Mouse (Mus musculus) heart, postnatal 25 days (tissue): ENCODE measurements around the gene Ilvbl. TPM values are rescaled to one million over a fixed set of nuclear protein-coding genes. Genes with fewer than 3 reads are reported as not detected.
"Not testable (repeated sequence)": the region's sequence is repeated elsewhere in the genome, so short reads cannot be mapped to it uniquely, and the experiment has no call there.

Experiments used
- DNase-seq: peaks from one replicate; pipeline ENCODE4 v3.0.0; 2022; ENCODE audit warnings: low spot score
- intact Hi-C: fragments of 180-260 bp; cut with DNase I; formaldehyde crosslinking; loops from one replicate; pipeline ENCODE4 v1.15.1; 2025
- total RNA-seq, 2 experiments: library from RNA; stranded (reverse); gene quantifications; 2 replicates each; pipeline ENCODE4 v1.2.3; 2021

Gene Ilvbl
- total RNA-seq: 10 to 100 TPM; 32.9 to 34.9 TPM

DNA sequence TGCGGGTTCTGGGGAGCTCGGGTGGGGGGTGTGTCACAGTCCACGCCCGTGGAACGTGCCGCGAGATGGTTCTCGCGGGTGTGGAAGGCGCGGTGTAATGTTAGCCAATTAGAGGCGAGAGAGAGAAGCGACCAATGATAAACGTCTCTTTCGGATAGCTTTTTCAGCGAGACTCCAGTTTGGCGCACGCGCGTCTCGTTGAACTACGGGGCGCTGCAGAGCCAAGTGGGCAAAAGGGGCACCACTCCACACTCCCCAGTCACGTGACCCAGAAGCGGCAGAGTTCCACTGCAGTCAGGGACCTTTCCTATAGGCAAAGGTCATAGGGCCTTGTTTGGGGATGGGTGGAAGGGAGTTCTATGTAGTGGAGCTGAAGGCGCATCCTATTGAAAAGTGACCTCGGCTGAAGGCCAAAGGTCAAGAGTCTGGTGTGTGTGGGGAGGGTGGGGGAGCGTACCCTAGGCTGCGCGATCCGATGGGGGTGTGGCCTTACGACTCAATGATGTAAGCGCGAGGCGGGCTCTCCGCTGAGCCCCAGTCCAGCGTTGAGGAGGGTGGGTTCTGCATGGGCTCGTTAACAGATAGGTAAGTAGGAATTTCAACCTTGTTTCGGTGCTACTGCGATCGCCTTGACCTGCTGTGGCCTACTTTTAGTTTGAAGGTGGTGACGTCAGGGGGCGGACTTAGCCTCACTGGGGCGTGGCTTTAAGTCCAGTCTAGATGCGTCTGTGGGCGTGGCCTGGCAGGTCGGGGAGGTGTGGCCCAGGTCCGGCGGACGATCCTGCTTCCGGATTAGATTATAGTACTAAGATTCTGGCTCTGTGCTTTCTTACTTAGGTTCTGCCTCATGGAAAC, at the start of gene Ilvbl:
TSS of gene Ilvbl (plus strand) at position 97 of the 855 bp plus-strand sequence.
- intact Hi-C loops: loop anchor here (5.0 kb wide), 1 partner anchor 112 kb away; the partner anchor contains the start of gene Pdxk
- peak; percentile 90 for DNase-seq

DNA sequence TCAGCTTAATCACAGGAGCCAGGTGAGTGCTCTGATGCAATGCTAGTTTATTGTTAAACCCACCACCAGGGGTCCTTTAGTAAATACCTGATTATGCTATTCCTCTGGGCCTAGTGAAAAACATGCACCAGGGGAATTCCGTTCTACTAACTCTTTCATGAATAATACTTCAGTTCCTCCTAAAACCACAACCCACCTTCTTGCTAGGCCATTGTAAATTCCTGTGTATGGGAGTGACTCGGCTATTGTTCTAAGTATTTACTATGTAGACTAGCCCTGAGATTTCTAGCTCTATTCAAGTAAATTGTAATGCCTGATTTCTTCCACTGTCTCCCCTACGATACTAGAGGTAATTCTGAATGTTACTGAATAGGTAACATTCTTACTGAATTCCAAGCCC, 49.1 kb upstream of the Ilvbl start:
- intact Hi-C loops: not testable (repeated sequence)

DNA sequence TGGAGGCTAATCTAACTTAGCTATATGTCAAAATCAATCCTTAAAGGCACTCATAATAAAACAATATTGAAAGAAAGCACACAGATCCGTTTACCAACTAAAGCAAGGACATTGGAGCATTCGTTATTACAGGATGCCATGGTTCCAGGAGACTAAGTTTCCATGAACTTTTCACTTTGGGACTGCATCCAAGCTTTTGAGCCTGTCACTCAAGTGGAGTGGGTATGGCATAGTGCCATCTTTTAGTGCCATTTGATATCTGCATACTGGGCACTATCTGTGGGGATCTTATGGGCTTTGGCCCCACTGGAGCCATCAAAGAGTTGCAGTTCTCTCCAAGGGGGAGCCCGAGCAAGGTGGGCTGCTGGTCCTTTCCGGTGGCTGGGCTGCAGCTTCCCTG, 48.6 kb upstream of the Ilvbl start:
- DNase-seq: no peak
- intact Hi-C loops: no loop called here

More for the DNA sequence above, 49.1 kb upstream of the Ilvbl start:
- not testable (repeated sequence) for DNase-seq

DNA sequence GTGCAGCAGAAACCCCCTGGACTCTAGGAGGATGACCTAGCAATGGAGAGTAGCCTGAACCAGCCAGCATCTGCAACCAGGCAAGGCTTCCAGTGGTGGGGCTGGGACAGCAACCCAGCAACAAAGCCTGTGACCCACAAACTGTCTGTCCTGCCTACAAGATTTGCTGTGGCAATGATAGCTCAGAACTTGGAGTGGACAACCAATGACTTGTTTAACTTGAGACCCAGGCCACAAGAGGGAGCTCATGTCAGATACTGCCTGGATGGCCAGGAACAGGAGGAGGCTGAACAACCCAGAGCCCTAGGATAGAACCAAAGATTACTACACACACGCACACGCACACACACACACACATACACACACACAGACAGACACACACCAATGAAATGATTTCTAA, 33.2 kb upstream of the Ilvbl start:
- intact Hi-C loops: loop anchor here (1.0 kb wide), 1 partner anchor 64 kb away; no protein-coding TSS in a partner anchor
- DNase-seq: no peak

DNA sequence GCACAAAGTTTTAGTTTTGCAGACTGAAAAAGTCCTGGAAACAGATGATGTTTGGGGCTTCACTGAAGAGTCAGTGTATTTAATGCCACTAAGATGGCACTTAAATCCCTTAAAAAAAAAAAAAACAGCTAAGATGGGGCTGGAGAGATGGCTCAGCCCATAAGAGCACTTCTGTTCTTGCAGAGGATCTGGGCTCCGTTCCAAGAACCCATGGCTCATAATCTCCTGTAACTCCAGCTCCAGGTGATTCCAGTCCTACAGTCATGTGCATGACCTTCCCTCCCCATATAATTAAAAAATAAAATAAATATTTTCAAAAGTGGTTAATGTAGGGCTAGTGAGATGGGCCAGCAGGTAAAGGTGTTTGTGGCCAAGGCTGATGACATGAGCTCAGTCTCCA, 9.1 kb upstream of the Ilvbl start:
- intact Hi-C loops: no loop called here
- DNase-seq: no peak

DNA sequence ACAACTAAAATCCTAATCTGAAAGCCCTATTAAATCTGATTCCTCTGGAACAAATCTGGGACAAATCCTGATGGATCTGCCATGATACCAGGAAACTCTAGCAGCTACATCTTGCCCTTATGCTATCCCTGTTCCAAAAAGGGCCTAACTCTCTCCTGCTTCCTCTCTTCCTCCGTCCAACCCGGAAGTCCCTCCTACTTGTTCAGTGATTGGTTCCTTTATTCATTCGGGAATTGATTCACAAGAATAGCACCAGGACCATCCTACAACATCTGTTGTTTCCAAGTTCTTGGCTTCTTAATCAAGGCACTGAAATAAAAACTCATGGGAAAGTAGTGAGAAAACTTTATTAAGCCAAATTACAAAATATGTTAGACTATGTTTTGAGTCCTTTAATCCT, 5.0 kb upstream of the Ilvbl start:
- intact Hi-C loops: no loop called here

DNA sequence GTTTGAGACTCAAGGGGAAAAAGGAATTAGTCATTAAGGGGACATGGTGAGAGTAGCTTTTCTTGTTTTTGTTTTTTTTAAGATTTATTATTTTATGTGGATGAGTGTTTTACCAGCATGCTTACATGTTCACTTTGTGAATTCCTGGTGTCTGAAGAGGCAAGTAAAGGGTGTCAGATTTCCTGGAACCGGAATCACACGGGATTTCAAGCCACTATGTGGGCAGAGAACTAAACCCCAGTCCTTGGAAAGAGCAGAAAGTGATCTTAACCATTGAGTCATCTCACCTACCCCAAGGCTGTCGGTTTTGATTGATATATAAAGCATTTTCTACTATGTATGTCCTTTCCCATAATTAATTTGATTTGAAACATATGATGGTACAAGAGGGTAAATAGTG, 4.5 kb upstream of the Ilvbl start:
- intact Hi-C loops: loop anchor here (5.0 kb wide), 1 partner anchor 107 kb away; the partner anchor contains the start of gene Pdxk
- DNase-seq: no peak

More for the DNA sequence above, 5.0 kb upstream of the Ilvbl start:
- DNase-seq: no peak

DNA sequence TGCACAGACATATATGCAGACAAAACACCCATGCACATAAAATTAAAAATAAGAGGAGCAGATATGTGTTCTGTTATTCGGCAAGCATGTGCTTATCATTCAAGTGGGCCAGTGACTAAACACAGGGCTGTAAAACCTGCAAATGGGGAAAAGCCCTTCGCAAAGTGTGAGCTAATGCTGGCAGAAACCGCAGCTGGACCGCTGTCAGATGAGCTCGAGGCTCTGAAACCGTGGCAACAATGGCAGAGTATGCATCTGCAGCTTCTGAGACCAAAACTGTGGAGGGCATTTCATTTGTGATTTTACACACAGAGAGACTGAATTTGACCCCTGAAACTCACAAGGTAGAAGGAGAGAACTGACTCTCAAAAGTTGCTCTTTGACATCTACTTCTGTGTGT, 3.7 kb upstream of the Ilvbl start:
- intact Hi-C loops: loop anchor here (5.0 kb wide), 1 partner anchor 108 kb away; the partner anchor contains the start of gene Pdxk
- DNase-seq: no peak

DNA sequence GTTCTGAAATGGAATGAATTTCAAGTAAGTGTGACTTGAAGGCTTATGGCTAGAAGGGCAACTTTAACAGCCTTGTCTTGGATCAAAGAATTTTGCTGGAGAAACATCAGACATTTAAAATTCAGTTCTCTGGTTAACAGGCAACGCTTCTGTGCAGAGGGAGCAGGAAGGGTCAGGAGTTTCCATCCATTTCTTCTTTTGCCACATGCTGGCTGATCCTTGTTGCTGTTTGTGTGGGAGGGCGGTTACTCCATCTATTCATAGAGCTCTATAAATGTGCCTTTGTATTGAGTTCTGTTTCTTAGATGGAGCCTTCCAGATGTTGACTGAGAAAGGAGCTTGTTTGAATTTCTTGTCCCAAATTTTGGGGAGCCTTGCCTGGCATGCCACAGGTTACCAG, 3.2 kb upstream of the Ilvbl start:
- DNase-seq: no peak
- intact Hi-C loops: loop anchor here (5.0 kb wide), 1 partner anchor 109 kb away; the partner anchor contains the start of gene Pdxk

DNA sequence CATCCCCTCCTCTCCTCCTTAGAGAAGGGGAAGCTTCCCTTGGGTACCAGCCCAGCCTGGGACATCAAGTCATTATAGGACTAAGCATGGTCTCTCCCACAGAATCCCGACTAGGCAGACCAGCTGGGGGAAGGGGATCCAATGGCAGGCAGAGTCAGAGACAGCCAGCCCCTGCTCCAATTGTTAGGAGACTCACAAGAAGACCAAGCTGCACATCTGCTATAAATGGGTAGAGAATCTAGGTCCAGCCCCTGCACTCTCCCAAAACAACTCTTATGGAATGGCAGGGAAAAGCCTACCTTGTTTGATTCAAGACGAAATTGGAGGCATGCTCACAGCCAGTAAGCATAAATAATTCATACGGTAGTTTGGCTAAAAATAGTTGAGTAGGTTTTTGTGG, 920 bp upstream of the Ilvbl start:
- no peak for DNase-seq
- intact Hi-C loops: loop anchor here (5.0 kb wide), 1 partner anchor 111 kb away; the partner anchor contains the start of gene Pdxk

DNA sequence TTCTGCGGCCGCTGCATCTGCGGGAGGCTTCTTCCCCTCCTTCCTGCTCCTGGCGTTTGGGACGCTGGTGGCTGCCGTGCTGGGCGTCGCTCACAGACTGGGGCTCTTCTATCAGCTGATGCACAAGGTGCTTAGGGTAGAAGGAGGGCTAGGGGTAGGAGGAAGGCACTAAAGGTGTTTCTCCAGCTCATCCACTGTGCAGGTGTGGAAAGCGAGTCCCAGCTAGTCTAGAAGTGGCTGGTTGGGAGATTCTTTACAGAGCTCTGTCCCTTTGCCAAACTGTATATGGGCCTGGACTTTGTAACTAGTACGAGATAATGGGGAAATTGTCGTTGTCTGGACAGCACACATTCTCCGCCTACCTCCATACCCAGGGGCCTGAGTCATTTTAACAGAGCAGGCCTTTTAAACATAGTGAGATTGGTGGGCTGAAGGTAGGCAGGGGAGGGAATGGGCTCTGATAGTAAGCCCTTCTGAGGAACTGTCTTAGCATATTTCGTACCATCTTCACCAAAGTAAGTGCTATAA, 1.0 kb downstream of the Ilvbl start:
- no peak for DNase-seq
- intact Hi-C loops: no loop called here

DNA sequence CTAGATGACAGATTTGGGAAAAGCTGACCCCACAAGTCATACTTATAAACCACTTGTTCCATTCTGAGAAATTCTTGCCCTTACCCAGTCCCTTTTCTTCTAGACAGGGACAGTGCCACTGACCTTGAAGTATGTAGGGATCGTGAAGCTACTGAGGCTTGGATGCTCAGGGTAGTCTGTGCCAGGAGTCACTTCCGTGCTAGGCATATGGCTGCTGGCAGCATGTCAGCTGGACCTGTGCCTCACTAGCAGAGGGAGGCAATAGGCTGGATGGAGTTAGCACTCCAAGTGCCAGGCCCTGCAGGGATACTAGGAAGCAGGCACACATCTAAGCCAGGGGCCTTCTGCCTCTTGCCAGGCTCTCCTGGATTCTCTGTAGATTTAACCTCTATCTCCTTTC, 1.5 kb downstream of the Ilvbl start:
- DNase-seq: no peak
- intact Hi-C loops: loop anchor here (2.0 kb wide), 1 partner anchor 15 kb away; the partner anchor contains the start of gene Syde1

DNA sequence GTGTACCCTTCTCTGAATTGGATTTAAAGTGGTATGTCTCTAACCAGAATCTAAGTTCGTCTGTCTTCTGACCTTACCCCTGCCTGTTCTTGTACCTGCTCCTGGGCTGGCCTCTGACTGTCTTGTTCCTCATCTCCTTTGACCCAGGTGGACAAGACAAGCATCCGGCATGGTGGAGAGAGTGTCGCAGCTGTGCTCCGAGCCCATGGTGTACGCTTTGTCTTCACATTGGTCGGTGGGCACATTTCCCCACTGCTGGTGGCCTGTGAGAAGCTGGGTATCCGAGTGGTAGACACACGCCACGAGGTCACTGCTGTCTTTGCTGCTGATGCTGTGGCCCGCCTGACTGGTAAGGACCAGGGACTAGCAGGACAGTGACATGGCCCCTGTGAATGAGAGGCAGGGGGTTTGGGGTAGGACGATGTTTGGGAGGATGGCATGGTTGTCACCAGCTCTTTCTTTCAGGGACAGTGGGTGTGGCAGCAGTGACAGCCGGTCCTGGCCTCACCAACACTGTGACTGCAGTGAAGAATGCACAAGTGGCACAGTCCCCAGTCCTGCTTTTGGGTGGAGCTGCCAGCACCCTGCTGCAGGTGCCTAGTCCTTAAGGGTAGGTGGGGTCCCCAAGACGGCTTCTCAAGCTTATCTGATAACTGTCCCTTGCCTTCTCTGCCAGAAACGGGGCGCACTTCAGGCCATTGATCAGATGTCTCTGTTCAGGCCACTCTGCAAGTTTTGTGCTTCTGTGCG, 2.5 kb downstream of the Ilvbl start:
- intact Hi-C loops: loop anchor here (2.0 kb wide), 1 partner anchor 14 kb away; the partner anchor contains the start of gene Syde1
- DNase-seq: no peak

DNA sequence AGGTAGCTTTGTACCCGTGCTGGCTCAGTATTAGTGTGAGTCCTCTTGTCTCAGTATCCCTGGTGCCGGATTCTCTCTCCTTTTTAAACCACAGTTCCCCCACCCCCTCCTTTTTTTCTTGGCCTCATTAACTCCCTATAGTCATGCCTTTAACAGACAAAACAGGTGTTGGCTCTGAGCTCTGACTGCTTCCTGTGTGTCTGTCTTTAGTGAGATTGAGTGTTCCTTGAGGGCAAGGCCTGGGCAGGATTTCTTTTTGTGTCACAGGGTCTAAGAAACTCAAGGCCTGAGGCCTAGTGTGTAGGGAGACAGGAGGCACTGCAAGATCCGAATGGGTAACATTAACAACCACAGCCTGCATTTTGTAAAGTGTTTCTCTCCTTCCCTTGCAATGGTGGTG, 4.1 kb downstream of the Ilvbl start:
- intact Hi-C loops: no loop called here
- no peak for DNase-seq

DNA sequence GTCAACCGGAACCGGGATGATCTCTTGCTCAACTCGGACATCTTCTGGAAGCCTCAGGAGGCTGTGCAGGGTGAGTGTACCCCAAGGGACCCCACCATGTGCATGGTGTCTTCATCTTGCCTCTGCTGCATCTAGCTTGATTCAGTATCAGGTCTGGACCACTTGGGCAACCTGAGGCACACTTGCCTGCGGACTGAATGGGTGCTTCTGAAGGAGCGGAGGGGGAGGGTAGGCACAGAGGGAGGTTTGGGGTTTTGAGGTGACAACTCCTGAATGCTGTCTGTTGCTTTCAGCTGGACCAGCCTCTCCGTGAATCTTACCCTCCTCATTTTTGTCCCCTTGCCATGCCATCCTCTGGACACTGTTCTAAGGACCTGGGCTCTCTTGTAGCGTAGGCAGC, 7.0 kb downstream of the Ilvbl start:
- no peak for DNase-seq
- intact Hi-C loops: no loop called here

DNA sequence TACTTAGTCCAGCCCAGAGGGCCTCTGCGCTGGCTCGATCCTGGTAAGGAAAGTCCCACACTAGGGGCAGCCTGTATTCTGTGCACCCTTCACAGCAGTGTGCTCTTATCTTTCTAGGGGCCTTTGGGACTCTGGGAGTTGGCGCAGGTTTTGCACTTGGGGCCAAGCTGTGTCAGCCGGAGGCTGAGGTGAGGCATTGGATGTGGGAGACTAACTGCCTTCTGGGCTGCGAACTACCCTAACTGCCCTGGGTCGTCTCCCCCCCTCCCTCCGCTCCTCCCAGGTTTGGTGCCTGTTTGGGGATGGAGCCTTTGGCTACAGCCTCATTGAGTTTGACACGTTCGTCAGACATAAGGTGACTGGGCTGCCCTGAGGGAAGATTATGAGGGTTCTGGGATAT, 9.2 kb downstream of the Ilvbl start:
- intact Hi-C loops: no loop called here
- no peak for DNase-seq

DNA sequence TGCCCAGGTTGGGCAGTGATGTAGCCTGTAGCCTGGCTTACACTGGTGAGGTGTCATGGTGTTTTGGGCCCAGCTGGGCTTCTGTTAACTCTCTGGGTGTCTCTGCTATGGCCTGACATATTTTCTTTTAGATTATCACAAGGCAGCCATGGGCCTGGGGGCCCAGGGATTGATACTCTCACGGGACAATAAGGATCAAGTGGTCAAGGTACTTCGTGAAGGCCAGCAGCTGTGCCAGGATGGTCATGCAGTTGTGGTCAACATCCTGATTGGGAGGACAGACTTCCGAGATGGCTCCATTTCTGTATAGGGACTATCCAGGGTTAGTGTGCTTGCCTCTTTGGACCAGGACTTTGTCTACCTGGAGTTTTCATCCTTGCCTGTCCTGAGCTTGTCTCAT, 9.8 kb downstream of the Ilvbl start:
- no peak for DNase-seq
- intact Hi-C loops: no loop called here

DNA sequence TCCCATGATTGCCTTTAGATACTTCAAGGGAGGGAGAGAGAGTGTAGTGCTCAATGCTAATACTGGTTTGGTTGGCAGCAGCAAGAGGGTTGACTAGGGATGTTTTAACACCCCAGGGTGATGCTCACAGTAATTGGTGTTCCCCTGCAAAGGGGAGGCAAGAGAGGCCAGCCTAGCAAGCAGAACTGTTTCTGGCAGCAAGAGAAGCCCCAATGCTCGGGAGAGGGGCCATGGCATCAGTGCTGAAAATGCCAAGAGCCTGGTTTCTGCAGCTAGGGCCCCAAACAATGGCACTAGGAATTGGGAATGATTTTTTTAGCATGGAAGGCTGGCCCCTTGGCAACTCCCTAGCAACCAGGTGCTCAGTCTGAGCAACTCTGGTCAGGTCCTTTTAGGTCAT, 10.8 kb downstream of the Ilvbl start:
- intact Hi-C loops: no loop called here
- no peak for DNase-seq

DNA sequence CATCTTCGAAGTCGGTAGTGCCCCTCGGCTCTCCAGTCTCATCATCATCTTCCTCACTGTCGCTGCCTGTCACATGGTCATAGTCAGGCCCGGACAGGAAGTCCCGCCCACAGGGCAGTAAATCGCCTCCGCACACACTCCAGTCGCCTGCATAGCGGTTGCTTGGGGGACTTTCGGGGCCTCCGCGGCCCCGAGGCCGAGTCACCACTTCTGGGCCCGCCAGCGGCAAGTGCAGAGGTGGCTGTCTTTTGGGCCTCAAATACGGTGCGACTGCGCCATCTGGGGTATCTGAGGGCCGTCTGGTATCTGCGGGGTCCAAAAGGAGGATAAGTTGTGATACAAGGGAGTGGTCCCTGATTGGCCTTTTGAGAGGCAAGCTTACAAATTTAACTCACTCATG, 11.5 kb downstream of the Ilvbl start:
- intact Hi-C loops: no loop called here
- DNase-seq: no peak

DNA sequence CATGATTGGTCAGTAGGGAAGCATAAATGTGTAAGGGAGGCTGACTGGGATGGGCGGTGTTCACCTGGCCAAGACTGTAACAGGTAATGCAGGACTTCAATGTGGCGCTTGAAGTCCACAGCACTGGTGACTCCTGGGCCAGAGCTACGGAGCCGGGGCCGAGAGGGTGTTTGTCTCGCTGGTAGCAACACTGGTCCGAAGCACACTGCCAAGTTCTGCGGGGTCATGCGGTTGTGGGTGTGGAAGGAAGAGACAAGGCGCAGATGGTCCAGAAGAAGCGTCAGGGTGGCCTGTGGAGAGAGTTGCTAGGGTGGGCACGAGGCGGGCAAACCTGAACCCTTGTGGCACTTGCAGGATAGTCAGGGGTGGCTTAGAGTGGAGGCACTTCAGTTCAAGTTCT, 11.9 kb downstream of the Ilvbl start:
- intact Hi-C loops: no loop called here
- no peak for DNase-seq
